Mouse (Mus musculus): ENCODE results near the gene Sdf2l1. TPM values are rescaled to one million over a fixed set of nuclear protein-coding genes. Genes with fewer than 3 reads are reported as not detected.
"Not testable (repeated sequence)": the region's sequence is repeated elsewhere in the genome, so short reads cannot be mapped to it uniquely, and the experiment has no call there.

Sdf2l1 gene
- polyA plus RNA-seq, 2 experiments = 22.4 to 41.0 TPM

DNA sequence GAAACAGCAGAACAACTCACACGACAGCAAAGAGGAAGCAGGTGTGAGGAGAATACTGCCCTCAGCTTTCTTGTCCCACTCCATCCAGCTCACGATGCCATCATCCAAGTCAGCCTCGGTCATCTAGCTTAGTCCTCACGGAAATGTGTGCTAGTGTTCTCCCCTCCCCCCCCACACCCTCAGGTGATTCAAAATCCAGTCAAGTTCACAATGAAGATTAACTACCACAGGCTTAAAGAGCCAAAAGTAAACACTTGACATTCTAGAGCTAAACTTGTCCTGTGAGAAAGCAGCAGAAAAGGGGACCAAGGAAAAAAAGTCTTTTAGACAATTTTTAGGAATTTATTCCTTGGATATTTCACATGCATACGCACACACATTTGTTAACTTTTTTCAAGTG, 35.9 kb upstream of the Sdf2l1 start:
- no peak overlapping the region for H3K9ac ChIP-seq (replicated peaks)
- peaks cover 21% of the 10 kb centered on the region for H3K36me3 ChIP-seq (replicated peaks; ENCODE audit: control insufficient read depth, insufficient read depth, low read depth)
- H3K9me3 ChIP-seq (ENCODE audit: control insufficient read depth, low read length) = no peaks in the 10 kb centered on the region
- 74% methylated on average over 5 of the region's 5 CpGs for WGBS (ENCODE audit: insufficient replicate concordance)
- no peaks in the 10 kb centered on the region for H3K27me3 ChIP-seq (ENCODE audit: control insufficient read depth, insufficient read depth, low read length)
- TF ChIP-seq CTCF (IDR thresholded peaks at IDR 0.05; ENCODE audit: low read depth) (no peak), EP300 (IDR thresholded peaks at IDR 0.05; ENCODE audit: low read depth) (no peak)
- ATAC-seq (ENCODE audit: insufficient read depth) = no peak
- H3K4me1 ChIP-seq (replicated peaks; ENCODE audit: control insufficient read depth in 2 of 2, insufficient read depth in 2 of 2, low read length in 1 of 2) = no peaks in the 10 kb centered on the region
- no peak overlapping the region for H3K27ac ChIP-seq
- no peak overlapping the region for H3K4me3 ChIP-seq (ENCODE audit: insufficient read depth in 1 of 2, low read depth in 2 of 2, low read length in 2 of 2)
- no peak for DNase-seq (ENCODE audit: low read depth in 3 of 3, low spot score in 3 of 3)
- H3K4me2 ChIP-seq (ENCODE audit: low read depth) = no peak overlapping the region

DNA sequence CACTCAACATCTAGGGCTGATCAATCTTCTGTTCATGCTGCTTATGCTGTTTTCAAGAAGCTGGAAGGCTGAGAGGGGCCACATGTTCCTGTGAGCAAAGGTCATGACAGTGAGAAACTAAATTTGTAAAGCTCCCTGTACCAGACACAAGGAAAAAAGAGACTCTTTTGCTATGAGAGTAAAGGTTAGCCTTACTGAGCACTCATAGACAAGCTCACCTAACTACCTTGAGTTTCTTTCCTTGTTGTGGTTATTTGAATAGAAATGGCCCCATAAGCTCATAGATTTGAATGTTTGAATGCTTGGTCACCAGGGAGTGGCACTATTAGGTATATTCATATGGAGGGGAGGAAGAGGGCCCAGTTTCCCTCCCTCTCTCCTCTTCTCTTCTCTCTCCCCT, 35.0 kb upstream of the Sdf2l1 start:
- Histone ChIP-seq H3K4me1 (replicated peaks; ENCODE audit: control insufficient read depth in 2 of 2, insufficient read depth in 2 of 2, low read length in 1 of 2) (no peaks in the 10 kb centered on the region), H3K4me3 (ENCODE audit: insufficient read depth in 1 of 2, low read depth in 2 of 2, low read length in 2 of 2) (no peak overlapping the region), H3K9me3 (ENCODE audit: control insufficient read depth, low read length) (no peaks in the 10 kb centered on the region), H3K36me3 (replicated peaks; ENCODE audit: control insufficient read depth, insufficient read depth, low read depth) (peaks cover 16% of the 10 kb centered on the region), H3K4me2 (ENCODE audit: low read depth) (no peak overlapping the region), H3K9ac (replicated peaks) (no peak overlapping the region), H3K27ac (no peak overlapping the region), H3K27me3 (ENCODE audit: control insufficient read depth, insufficient read depth, low read length) (no peaks in the 10 kb centered on the region)
- DNase-seq (ENCODE audit: low read depth in 3 of 3, low spot score in 3 of 3) (no peak), ATAC-seq (ENCODE audit: insufficient read depth) (no peak)
- no peak for TF ChIP-seq CTCF (IDR thresholded peaks at IDR 0.05; ENCODE audit: low read depth)
- no peak for TF ChIP-seq EP300 (IDR thresholded peaks at IDR 0.05; ENCODE audit: low read depth)

DNA sequence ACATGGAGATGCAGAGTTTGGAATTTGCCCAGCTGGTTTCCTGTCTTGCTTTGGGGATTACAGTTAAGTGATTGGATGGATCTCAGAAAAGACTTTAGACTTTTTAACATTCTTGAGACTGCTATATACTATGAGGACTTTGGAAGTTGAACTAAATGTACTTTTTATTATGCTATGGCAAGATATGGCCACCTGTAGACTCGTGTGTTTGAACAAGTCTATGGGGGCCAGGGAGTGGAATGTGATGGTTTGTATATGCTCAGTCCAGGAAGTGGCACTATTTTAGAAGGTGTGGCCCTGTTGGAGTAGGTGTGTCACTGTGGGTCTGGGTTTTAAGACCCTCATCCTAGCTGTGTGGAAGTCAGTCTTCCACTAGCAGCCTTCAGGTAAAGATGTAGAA, 33.3 kb upstream of the Sdf2l1 start:
- H3K4me1 ChIP-seq (replicated peaks; ENCODE audit: control insufficient read depth in 2 of 2, insufficient read depth in 2 of 2, low read length in 1 of 2); DNase-seq (ENCODE audit: low read depth in 3 of 3, low spot score in 3 of 3); H3K4me3 ChIP-seq (ENCODE audit: insufficient read depth in 1 of 2, low read depth in 2 of 2, low read length in 2 of 2); H3K9ac ChIP-seq (replicated peaks); ATAC-seq (ENCODE audit: insufficient read depth); H3K27ac ChIP-seq; H3K4me2 ChIP-seq (ENCODE audit: low read depth); H3K9me3 ChIP-seq (ENCODE audit: control insufficient read depth, low read length); H3K27me3 ChIP-seq (ENCODE audit: control insufficient read depth, insufficient read depth, low read length): not testable (repeated sequence)
- WGBS (ENCODE audit: insufficient replicate concordance) = 66% methylated on average over 1 of the region's 1 CpGs
- peaks cover 13% of the 10 kb centered on the region for H3K36me3 ChIP-seq (replicated peaks; ENCODE audit: control insufficient read depth, insufficient read depth, low read depth)

DNA sequence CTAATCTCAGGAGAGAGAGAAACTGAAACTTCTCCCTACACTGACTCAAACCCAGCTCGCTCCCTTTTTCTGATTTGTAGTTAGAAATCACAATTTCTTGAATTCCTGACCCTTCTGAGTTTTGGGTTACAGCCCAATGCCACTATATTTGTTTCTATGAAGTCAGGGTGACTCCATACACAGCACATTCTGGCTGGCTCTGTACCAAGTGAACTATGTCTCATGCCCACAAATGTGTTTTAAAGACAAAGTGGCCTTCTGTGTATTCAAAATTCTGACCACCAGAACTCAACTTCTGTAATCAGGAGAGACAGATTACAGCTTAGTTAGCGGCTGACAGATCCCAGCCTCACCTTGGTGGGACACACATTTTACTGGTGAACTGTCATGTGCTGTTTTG, 22.2 kb upstream of the Sdf2l1 start:
- Histone ChIP-seq H3K27ac (no peak overlapping the region), H3K4me2 (ENCODE audit: low read depth) (no peak overlapping the region), H3K36me3 (replicated peaks; ENCODE audit: control insufficient read depth, insufficient read depth, low read depth) (peaks cover 28% of the 10 kb centered on the region), H3K4me1 (replicated peaks; ENCODE audit: control insufficient read depth in 2 of 2, insufficient read depth in 2 of 2, low read length in 1 of 2) (no peaks in the 10 kb centered on the region), H3K27me3 (ENCODE audit: control insufficient read depth, insufficient read depth, low read length) (no peaks in the 10 kb centered on the region), H3K4me3 (ENCODE audit: insufficient read depth in 1 of 2, low read depth in 2 of 2, low read length in 2 of 2) (no peak overlapping the region), H3K9me3 (ENCODE audit: control insufficient read depth, low read length) (no peaks in the 10 kb centered on the region), H3K9ac (replicated peaks) (no peak overlapping the region)
- WGBS (ENCODE audit: insufficient replicate concordance) = 81% methylated on average over 2 of the region's 2 CpGs
- TF ChIP-seq EP300 (IDR thresholded peaks at IDR 0.05; ENCODE audit: low read depth) (no peak), CTCF (IDR thresholded peaks at IDR 0.05; ENCODE audit: low read depth) (no peak)
- ATAC-seq (ENCODE audit: insufficient read depth) (no peak), DNase-seq (ENCODE audit: low read depth in 3 of 3, low spot score in 3 of 3) (no peak)

DNA sequence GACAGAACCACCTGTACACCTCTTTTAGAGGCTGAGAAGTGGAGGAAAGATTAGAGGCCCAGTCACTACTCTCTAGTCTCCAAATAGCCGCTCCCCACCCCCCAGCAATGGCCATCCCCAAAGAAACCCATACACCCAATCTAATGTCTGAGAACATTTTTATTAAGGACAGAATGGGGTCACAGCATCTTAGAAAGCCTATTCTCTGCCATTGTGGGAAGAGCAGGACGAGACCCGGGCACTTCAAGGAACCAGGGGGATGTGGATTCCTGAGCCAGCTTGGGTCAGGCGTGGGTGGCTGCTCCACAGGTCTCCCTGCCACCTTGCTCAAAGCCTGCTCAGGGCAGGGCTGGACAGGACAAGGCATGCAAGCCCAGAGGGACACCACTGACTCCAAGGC, 19.7 kb upstream of the Sdf2l1 start:
- no peak for TF ChIP-seq EP300 (IDR thresholded peaks at IDR 0.05; ENCODE audit: low read depth)
- TF ChIP-seq CTCF (IDR thresholded peaks at IDR 0.05; ENCODE audit: low read depth) = no peak
- ATAC-seq (ENCODE audit: insufficient read depth) = no peak
- DNase-seq (ENCODE audit: low read depth in 3 of 3, low spot score in 3 of 3) = no peak
- Histone ChIP-seq H3K9ac (replicated peaks) (no peak overlapping the region), H3K4me2 (ENCODE audit: low read depth) (no peak overlapping the region), H3K27me3 (ENCODE audit: control insufficient read depth, insufficient read depth, low read length) (no peaks in the 10 kb centered on the region), H3K4me1 (replicated peaks; ENCODE audit: control insufficient read depth in 2 of 2, insufficient read depth in 2 of 2, low read length in 1 of 2) (peaks cover 2 to 10% of the 10 kb centered on the region in 2 experiments; a peak in 3 of 4 replicates), H3K36me3 (replicated peaks; ENCODE audit: control insufficient read depth, insufficient read depth, low read depth) (peaks cover 15% of the 10 kb centered on the region), H3K27ac (no peak overlapping the region), H3K9me3 (ENCODE audit: control insufficient read depth, low read length) (no peaks in the 10 kb centered on the region), H3K4me3 (ENCODE audit: insufficient read depth in 1 of 2, low read depth in 2 of 2, low read length in 2 of 2) (no peak overlapping the region)
- 83% methylated on average over 4 of the region's 4 CpGs for WGBS (ENCODE audit: insufficient replicate concordance)
